In the genomic region with DNA sequence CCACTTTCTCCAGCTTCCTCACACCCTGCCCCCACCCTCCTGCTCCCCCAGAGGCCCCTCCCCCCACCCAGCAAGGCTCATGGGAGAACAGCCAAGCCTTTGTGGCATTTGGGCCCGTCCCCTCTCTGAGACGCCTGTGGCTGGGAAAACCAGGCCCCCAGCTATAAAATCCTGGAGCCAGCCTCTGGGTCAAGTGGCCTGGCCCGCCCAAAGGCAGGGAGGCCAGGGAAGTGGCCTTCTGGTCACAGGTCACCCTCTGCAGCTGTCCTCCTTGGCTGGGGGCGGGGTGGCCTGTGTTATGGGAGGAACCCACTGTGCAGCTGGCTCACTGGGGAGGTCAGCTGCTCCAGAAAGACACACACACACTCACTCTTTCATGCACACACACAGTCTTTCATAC, we compare ENCODE assay signal across 8 mouse cellular contexts. TPM values are rescaled to one million over a fixed set of nuclear protein-coding genes. Genes with fewer than 3 reads are reported as not detected.
DNase-seq lines count a peak whose midpoint lies in the region; ATAC-seq lines count a peak whose summit lies in the region.

No protein-coding gene starts in this region.

- DNase-seq in urinary bladder, postnatal 14 days (ENCODE audit: low spot score), result peak; percentile 71
- no peak for DNase-seq in urinary bladder, postnatal 10 days (ENCODE audit: low spot score)
- DNase-seq in gastrocnemius, adult 18-20 months (ENCODE audit: low spot score), result peak; percentile 94
- DNase-seq in yolk sac, embryonic 10.5 days (ENCODE audit: low spot score), result peak; percentile 82
- DNase-seq in B cell, adult 2 months, result no peak

- peak overlapping the region; percentile 21; the same call in 1 of the 2 replicates for H3K4me2 ChIP-seq in hindbrain, embryonic 12.5 days (replicated peaks)
- H3K4me2 ChIP-seq in limb, embryonic 13.5 days (replicated peaks), result peak overlapping the region; percentile 58
- no peak overlapping the region for H3K4me2 ChIP-seq in midbrain, embryonic 13.5 days (replicated peaks)

- H3K9me3 ChIP-seq in hindbrain, embryonic 12.5 days (replicated peaks), result no peaks in the 10 kb centered on the region
- no peaks in the 10 kb centered on the region for H3K9me3 ChIP-seq in limb, embryonic 13.5 days
- H3K9me3 ChIP-seq in midbrain, embryonic 13.5 days, result no peaks in the 10 kb centered on the region

- 7% methylated on average over 4 of the region's 4 CpGs for WGBS in hindbrain, embryonic 12.5 days
- 0% methylated on average over 4 of the region's 4 CpGs for WGBS in limb, embryonic 13.5 days
- 5% methylated on average over 4 of the region's 4 CpGs for WGBS in midbrain, embryonic 13.5 days

- no peak overlapping the region for H3K9ac ChIP-seq in hindbrain, embryonic 12.5 days
- H3K9ac ChIP-seq in limb, embryonic 13.5 days, result no peak overlapping the region
- 0 out of 2 replicates have a peak overlapping the region, but pooled peaks have one; percentile 40 for H3K9ac ChIP-seq in midbrain, embryonic 13.5 days (replicated peaks)

- H3K36me3 ChIP-seq in hindbrain, embryonic 12.5 days, result no peaks in the 10 kb centered on the region
- no peaks in the 10 kb centered on the region for H3K36me3 ChIP-seq in limb, embryonic 13.5 days
- H3K36me3 ChIP-seq in midbrain, embryonic 13.5 days, result no peaks in the 10 kb centered on the region

- ATAC-seq in hindbrain, embryonic 12.5 days (ENCODE audit: low FRiP score), result peak; percentile 55
- peak; percentile 37 for ATAC-seq in limb, embryonic 13.5 days (ENCODE audit: low FRiP score, low read depth)
- ATAC-seq in midbrain, embryonic 13.5 days, result peak; percentile 12

- H3K27ac ChIP-seq in hindbrain, embryonic 12.5 days, result peak overlapping the region; percentile 91
- peak overlapping the region; percentile 93 for H3K27ac ChIP-seq in limb, embryonic 13.5 days
- H3K27ac ChIP-seq in midbrain, embryonic 13.5 days, result peak overlapping the region; percentile 79

- H3K4me1 ChIP-seq in hindbrain, embryonic 12.5 days, result peaks cover 82% of the 10 kb centered on the region
- peaks cover 94% of the 10 kb centered on the region for H3K4me1 ChIP-seq in limb, embryonic 13.5 days
- H3K4me1 ChIP-seq in midbrain, embryonic 13.5 days (replicated peaks), result peaks cover 76% of the 10 kb centered on the region

- 0 out of 2 replicates have a peak, but pooled peaks cover 2% of the 10 kb centered on the region for H3K27me3 ChIP-seq in hindbrain, embryonic 12.5 days
- H3K27me3 ChIP-seq in limb, embryonic 13.5 days, result no peaks in the 10 kb centered on the region
- H3K27me3 ChIP-seq in midbrain, embryonic 13.5 days, result peaks cover 17% of the 10 kb centered on the region; the same call in 1 of the 2 replicates

- H3K4me3 ChIP-seq in hindbrain, embryonic 12.5 days, result no peak overlapping the region
- H3K4me3 ChIP-seq in limb, embryonic 13.5 days, result no peak overlapping the region
- no peak overlapping the region for H3K4me3 ChIP-seq in midbrain, embryonic 13.5 days (replicated peaks)

RNA-seq across cellular contexts. Expression of a gene that starts 37.2 kb away (rescaled TPM):
- total RNA-seq in gastrocnemius, adult 18-20 months (2021), result 10 to 100 TPM; 28.9 to 32.6 TPM
- 22.4 and 24.0 TPM in 2 replicates for polyA plus RNA-seq in hindbrain, embryonic 12.5 days (2016; fragmentation: Nextera tagmentation; extraction: Ambion mirVana)
- 6.9 and 7.1 TPM in 2 replicates for polyA plus RNA-seq in limb, embryonic 13.5 days (2015; fragmentation: Nextera tagmentation; extraction: Ambion mirVana)
- polyA plus RNA-seq in midbrain, embryonic 13.5 days (2015; fragmentation: Nextera tagmentation; extraction: Ambion mirVana), result 22.3 and 22.5 TPM in 2 replicates

Comparison
In these comparisons a context has a peak if more than half of its experiments do, and no peak if none do; other contexts are left out.
1. DNase-seq: peak in urinary bladder, postnatal 14 days (single experiment), gastrocnemius, adult 18-20 months (single experiment) and yolk sac, embryonic 10.5 days (single experiment); none in urinary bladder, postnatal 10 days (single experiment) and B cell, adult 2 months (0 of 2).
2. Peak in every context shown above with its lines, with median percentiles within 50 percentile points of each other: ATAC-seq and H3K27ac ChIP-seq.